Mouse (Mus musculus) C2C12 (cell line): ENCODE results near the gene Clasp1.

ENCODE experiments used
- CEBPB ChIP-seq: IDR thresholded peaks from one replicate; pipeline ENCODE4 v1.6.1; 2011; ENCODE audit warnings: low read depth, mild to moderate bottlenecking, control low read depth, moderate library complexity
- CTCF ChIP-seq: IDR thresholded peaks from one replicate; pipeline ENCODE4 v1.5.1; 2011; ENCODE audit not compliant: control insufficient read depth, insufficient read depth, insufficient read length
- MAX ChIP-seq: IDR thresholded peaks from one replicate; pipeline ENCODE4 v1.6.1; 2011; ENCODE audit warnings: mild to moderate bottlenecking, control low read depth
- MYOD1 ChIP-seq: IDR thresholded peaks from one replicate; pipeline ENCODE4 v1.6.1; 2011; ENCODE audit warnings: low read depth; ENCODE audit not compliant: control insufficient read depth, insufficient read length
- MYOG ChIP-seq: IDR thresholded peaks from one replicate; pipeline ENCODE4 v1.6.1; 2011; ENCODE audit not compliant: control insufficient read depth, insufficient read length; ENCODE audit errors: extremely low read depth
- USF1 ChIP-seq: IDR thresholded peaks from one replicate; pipeline ENCODE4 v1.6.1; 2011; ENCODE audit warnings: low read depth, mild to moderate bottlenecking, control low read depth, moderate library complexity

- TF ChIP-seq MAX = no peak
- no peak for TF ChIP-seq MYOG
- no peak for TF ChIP-seq CEBPB
- TF ChIP-seq MYOD1 = no peak
- TF ChIP-seq USF1 = no peak
- no peak for TF ChIP-seq CTCF
These were observed 10.9 kb downstream of the Clasp1 start for GRCm38 (mm10) chr1:118399625-118400310.
